Mouse (Mus musculus): ENCODE data around the gene Anks1.

Gene Anks1

GRCm38 (mm10) chr17:27908888-27909621 is at the start of gene Anks1:
TSS of gene Anks1 (plus strand) at chr17:27909306.
- DNase-seq (ENCODE audit: low spot score in 2 of 2): peak; percentile 57 to 73

- no peak for DNase-seq (ENCODE audit: low spot score in 2 of 2)
These were observed 43.6 kb upstream of the Anks1 start for GRCm38 (mm10) chr17:27865461-27865860.

GRCm38 (mm10) chr17:27866737-27867136 is 42.4 kb upstream of the Anks1 start:
- no peak for DNase-seq (ENCODE audit: low spot score in 2 of 2)

- DNase-seq (ENCODE audit: low spot score in 2 of 2): no peak
These were observed 37.3 kb upstream of the Anks1 start for GRCm38 (mm10) chr17:27871851-27872250.

GRCm38 (mm10) chr17:27873583-27873982 is 35.5 kb upstream of the Anks1 start:
- no peak for DNase-seq (ENCODE audit: low spot score in 2 of 2)

- DNase-seq (ENCODE audit: low spot score in 2 of 2): no peak
These were observed 34.6 kb upstream of the Anks1 start for GRCm38 (mm10) chr17:27874510-27874909.

GRCm38 (mm10) chr17:27881518-27881917 is 27.6 kb upstream of the Anks1 start:
- no peak for DNase-seq (ENCODE audit: low spot score in 2 of 2)

GRCm38 (mm10) chr17:27883129-27883528 is 26.0 kb upstream of the Anks1 start:
- DNase-seq (ENCODE audit: low spot score in 2 of 2): no peak

GRCm38 (mm10) chr17:27883994-27884393 is 25.1 kb upstream of the Anks1 start:
- no peak for DNase-seq (ENCODE audit: low spot score in 2 of 2)

GRCm38 (mm10) chr17:27886499-27887210 is 22.5 kb upstream of the Anks1 start:
- DNase-seq (ENCODE audit: low spot score in 2 of 2): no peak

- DNase-seq (ENCODE audit: low spot score in 2 of 2): peak; percentile 87 to 92
These were observed 1.4 kb upstream of the Anks1 start for GRCm38 (mm10) chr17:27907512-27908205.

- no peak for DNase-seq (ENCODE audit: low spot score in 2 of 2)
These were observed 759 bp upstream of the Anks1 start for GRCm38 (mm10) chr17:27908206-27908887.

GRCm38 (mm10) chr17:27909622-27910500 is 755 bp downstream of the Anks1 start, which contains the start of gene Taf11:
TSS of gene Taf11 (minus strand) at chr17:27909844.
- DNase-seq (ENCODE audit: low spot score in 2 of 2): peak in 1 of 2 experiments; percentile 63

- DNase-seq (ENCODE audit: low spot score in 2 of 2): no peak
These were observed 2.3 kb downstream of the Anks1 start for GRCm38 (mm10) chr17:27911371-27911770.

GRCm38 (mm10) chr17:27914742-27915141 is 5.6 kb downstream of the Anks1 start:
- no peak for DNase-seq (ENCODE audit: low spot score in 2 of 2)

GRCm38 (mm10) chr17:27916366-27916765 is 7.3 kb downstream of the Anks1 start:
- DNase-seq (ENCODE audit: low spot score in 2 of 2): no peak

- DNase-seq (ENCODE audit: low spot score in 2 of 2): no peak
These were observed 11.6 kb downstream of the Anks1 start for GRCm38 (mm10) chr17:27920676-27921075.

GRCm38 (mm10) chr17:27922174-27922712 is 13.1 kb downstream of the Anks1 start:
- no peak for DNase-seq (ENCODE audit: low spot score in 2 of 2)

- no peak for DNase-seq (ENCODE audit: low spot score in 2 of 2)
These were observed 15.9 kb downstream of the Anks1 start for GRCm38 (mm10) chr17:27925054-27925453.

GRCm38 (mm10) chr17:27925504-27925903 is 16.4 kb downstream of the Anks1 start:
- DNase-seq (ENCODE audit: low spot score in 2 of 2): no peak

- DNase-seq (ENCODE audit: low spot score in 2 of 2): no peak
These were observed 21.2 kb downstream of the Anks1 start for GRCm38 (mm10) chr17:27930291-27930690.
